Mouse (Mus musculus) heart, adult 8-10 months (tissue): ENCODE measurements around the gene F7. TPM values are rescaled to one million over a fixed set of nuclear protein-coding genes. Genes with fewer than 3 reads are reported as not detected.
A peak's percentile ranks its signal among the peaks of the same experiment; 100 is the strongest.

Source experiments
- DNase-seq: peaks from one replicate; pipeline ENCODE4 v3.0.0; 2022; ENCODE audit warnings: low spot score
- total RNA-seq, 4 experiments: library from RNA; stranded (reverse); gene quantifications; 2 replicates each; pipeline ENCODE4 v1.2.4; 2022

The F7 gene
- 1 to 10 TPM in 1 of 4 experiments, under 1 TPM in 2, not detected in 1; 0.22 to 2.2 (median 0.31) TPM for total RNA-seq

DNA sequence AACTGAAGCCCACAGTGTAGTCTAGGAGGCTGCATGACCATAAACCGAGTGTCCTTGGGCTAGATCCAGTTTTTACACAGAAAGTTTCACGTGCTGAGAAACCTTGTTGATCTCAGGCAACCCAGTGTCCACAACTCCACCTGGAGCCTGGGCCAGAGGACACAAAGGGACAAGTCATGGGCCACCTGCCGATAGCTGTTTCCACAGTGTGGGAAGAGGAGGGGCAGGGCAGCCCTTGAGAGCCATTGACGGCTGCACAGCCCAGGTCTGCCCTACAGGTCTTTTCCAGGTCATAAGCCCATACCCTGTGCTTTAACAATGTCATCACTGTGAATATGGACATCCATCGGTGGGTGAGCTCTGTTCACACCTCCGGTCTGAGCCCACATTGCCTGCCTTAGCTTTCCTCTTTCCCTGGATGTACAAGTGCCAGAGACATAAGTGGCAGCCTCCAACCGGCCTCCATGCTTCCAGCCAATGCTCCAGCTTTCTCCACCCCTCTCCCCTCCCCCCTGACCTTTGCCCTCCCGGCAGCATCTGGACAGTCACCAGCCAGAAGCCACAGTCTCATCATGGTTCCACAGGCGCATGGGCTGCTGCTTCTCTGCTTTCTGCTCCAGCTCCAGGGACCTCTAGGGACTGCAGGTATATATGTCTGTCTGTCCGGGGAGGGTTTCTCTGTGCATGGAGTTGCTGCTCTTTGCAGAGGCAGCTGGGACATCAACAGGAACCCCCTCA is at the start of gene F7:
Gene F7 (plus strand): TSS at position 548 of the 738 bp plus-strand sequence.
- no peak for DNase-seq

DNA sequence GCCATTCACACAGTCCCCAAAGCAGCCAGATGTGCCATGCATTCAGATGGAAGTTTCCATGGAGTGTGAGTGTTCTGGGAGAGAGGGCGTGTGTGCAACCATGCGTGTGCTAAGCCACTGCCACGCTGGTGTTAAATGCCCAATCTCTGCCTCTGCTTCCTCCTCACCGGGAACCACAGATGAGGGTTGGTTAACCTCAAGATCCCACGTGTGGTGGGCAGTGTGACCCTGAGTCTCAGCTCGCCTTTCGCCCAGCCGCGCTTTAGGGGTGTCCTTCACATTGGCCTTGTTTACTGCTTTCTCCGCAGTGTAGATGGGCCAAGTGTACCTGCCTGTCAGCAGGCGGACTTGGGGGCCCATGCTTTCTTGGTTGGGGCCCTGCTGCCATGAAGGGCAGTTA is 49.5 kb upstream of the F7 start:
- no peak for DNase-seq

DNA sequence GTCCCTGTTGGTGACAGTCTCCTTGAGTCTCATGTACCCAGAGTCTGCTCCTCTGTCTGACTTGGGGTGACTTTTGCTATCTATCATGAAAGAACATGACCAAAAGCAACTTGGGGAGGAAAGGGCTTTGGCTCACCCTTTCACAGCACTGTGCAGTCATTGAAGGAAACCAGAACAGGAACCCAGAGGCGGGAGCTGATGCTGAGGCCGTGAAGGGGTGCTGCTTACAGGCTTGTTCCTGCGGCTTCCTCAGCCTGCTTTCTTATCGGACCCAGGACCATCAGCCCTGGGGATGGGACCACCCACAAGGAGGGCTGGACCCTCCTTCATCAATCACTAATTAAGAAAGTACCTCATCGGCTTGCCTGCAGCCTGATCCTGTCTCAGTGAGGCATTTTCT is 49.1 kb upstream of the F7 start:
- no peak for DNase-seq

DNA sequence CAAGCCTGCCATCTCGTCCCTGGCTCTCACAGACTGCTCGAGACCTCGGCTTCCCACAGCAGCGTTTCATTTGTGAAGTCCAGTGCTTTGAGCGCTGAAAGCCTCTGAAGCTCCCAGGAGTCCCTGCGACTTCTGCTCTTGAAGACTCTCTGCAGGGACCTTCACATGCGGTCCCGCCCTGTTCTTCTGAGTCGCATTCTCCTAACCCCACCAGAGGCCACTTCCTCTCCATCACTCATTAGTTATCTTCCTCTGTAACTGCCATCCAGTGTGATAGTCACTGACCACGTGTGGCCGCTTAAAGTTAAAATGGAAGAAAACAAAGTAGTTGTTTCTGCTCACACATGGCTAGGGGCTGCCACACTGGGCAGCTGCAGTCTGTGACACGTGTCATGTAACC is 48.5 kb upstream of the F7 start:
- no peak for DNase-seq

DNA sequence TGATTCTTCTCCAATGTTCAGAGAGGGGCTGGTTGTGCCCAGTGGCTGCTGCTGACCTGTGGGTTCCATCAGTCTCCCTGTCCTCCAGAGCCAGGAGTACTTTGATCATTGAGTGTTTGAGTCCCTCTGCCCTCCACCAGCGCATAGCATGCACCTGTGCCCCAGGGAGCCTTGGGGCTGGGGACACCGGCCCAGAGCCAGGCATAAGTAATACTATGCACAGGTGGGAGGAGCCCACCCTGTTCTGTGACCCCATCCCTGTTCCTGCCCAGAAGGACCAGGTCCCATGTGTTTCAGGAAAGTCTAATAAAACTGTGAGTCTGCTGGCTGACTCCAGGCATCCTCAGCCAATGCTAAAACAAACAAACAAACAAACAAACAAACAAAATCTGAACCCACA is 47.5 kb upstream of the F7 start:
- DNase-seq: no peak

DNA sequence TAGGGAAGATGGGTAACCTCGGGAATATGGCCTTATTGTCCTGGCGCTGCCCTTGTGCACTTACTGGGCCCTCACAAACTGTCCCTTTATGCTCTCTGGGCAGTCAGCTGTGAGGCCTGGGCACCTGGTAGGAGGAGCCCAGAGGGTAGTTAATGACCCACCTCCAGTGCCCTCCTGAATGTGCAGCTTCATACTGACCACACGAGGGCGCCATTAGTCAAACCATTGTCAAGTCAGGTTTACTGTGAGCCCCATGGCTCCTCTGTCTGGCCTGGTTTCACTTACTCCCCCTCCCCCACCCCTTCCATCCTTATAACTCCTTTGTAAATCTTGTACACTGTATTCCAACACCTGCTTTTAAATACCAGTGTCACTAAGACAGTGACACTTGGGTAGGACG is 47.1 kb upstream of the F7 start:
- DNase-seq: peak; percentile 31

DNA sequence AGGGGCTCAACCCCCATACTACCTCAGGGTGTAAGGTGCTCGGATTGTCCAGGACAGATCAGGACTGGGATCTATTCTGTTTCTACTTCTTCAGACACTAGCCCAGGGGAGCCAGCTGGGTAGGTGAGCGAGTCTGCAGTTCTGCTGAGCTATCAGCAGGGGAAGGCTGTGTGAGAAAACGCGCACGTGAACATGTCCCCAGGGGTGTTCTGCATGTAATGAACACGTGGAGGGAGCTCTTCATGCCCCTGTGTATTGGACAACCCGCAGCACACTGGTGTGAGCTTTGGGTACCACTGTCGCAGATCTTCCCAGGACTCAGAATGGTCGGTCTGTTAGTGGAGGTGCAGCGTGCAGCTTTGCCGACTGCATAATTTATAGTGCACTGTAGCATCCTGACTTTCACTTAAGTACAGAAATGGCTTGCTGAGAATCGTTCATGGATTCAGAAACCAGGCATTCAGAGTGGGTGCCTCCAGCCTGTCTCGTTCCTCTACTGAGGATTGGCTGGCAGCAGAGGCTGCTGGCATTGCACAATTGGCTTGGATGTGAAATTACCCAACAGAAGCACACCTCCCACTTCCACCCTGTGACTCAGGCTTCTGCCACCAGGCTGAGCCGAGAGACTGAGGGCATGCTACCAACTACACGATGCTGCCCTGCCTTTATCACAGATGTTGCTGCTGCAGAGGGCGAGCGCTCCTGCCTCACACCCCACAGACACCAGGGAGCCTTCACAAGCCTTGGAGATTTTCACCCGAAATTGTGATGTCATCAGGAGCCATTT is 42.0 kb upstream of the F7 start:
- no peak for DNase-seq

DNA sequence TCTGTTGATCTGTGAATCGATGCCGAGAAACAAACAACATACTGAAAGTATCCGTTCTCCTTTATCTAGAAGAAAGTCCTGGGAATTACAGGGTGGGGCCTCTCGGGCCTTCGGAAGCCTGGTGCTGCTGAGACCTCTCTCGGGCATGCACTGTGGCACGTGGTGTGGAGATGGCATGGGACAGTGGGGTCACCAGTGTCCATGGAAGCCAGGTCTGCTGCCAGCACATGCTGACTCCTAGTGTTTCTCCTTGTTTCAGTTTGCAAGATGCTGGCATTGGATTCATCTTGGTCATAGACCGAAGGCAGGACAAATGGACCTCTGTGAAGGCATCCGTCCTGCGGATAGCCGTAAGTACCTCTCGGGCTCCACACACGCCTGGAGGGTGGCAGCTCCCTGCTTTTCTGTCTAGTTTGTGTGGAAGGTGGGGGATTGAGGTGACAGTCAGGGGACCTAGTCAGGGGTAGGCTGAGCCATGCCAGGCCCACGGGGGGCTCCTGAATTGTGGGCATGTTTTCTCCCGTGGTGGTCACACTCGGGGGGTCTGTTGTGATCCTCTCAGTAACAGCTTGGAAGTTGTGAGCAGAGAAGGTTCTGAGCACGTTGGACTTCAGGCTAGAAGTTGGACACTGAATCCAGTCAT is 41.1 kb upstream of the F7 start:
- DNase-seq: no peak

DNA sequence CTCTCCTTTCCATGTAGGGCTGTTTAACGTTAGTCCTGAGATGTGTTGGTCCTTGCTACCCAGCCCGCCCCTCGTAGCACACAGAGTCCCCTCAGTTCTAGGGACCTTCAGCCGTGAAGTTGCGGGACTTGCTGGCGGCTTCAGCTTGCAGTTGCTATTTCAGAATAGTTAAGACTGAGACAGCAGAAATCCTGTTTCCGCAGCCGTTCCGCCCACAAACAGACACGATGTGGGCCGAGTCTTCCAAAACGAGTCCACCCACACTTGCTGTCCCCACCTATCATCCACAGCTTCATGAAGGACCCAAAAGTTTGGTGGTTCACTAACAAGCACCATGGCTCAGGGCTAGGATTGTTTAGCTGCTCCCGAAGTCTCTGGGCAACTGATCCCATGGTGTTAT is 40.6 kb upstream of the F7 start:
- no peak for DNase-seq

DNA sequence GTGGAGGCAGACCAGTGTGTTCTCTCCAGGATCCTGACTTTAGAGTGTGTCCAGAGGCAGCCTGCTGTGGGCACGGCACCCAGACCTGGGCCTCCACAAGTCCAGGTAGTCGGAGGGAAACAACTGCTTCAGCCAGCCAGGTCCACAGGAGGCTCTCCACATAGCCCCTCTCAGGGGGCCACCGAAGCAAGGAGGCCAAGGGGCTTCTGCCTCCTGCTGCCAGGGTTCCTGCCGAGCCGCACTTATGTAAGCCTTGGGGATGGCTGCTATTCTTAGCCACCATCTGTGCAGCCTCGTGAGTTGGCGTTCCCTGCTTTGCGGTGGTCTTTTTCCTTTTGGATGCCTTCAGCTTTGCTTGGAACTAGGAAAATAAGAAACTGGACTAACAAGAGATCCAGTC is 38.3 kb upstream of the F7 start:
- no peak for DNase-seq

DNA sequence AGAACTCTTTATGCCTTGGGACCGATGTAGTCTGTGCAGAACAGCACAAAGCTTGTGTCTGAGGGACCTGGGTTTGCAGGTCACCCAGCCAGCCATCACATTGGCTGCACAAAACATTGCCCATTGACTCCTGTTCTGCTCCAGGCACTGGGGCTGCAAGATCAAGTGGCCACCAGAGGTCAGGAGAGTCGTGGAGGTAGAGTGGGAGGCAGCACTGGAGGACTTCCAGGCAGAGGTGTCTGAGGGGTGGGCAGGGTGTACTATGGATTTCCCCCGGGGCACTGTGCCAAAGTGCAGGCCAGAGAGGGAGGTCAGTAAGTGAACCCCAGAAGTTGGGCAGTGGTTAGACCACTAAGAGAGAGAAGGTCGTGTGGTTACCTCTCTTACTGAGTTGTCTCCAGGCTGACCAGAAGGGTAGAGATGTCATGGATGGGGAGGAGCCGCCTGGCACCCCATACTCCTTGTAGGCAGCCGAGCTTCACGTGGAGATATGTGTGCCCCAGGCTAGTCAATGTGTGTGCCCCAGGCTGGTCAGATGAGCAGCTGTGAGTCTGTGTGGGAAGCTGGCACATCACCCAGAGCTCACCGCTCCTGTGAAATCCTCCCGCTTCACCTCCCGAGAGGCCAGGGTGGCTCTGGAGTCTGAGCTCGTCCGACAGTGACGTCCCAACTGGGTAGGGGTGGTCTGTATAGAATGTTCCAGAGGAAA is 37.0 kb upstream of the F7 start:
- no peak for DNase-seq

DNA sequence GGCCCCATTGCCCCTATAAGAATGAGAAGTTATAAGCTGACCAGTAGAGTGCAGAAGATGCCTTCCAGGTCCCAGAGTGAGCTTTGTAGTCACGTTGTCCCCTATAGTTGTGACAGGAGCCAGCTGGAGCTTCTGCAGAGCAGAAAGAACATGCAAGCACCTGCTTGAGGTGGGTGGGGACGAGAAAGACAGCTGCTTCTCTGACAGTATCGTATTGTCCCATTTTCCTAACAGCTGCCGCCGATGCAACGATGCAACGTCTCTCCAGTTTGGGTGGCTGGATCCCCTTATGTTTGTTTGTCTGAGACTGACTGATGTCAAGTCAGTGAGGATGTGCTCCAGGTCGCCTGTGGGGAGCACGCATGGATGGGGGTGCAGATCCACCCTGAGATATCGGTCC is 34.4 kb upstream of the F7 start:
- no peak for DNase-seq

DNA sequence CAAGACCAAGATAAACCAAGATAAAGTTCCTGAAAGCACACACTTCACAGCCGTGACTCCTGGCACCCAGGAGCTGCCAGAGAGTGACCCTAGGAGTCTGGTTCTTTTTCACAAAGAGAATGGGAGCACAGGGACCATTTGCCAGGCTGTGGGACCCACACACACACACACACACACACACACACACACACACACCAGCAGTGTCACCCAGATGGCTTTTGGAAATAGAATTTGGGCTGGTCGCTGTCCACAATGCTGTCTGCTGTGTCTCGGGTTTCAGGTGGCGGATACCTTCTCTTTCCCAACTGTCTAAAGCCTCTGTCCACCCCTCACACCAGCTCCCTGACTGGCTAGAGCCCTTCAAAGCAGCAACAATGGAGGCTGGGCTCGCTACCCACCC is 31.4 kb upstream of the F7 start:
- DNase-seq: no peak

DNA sequence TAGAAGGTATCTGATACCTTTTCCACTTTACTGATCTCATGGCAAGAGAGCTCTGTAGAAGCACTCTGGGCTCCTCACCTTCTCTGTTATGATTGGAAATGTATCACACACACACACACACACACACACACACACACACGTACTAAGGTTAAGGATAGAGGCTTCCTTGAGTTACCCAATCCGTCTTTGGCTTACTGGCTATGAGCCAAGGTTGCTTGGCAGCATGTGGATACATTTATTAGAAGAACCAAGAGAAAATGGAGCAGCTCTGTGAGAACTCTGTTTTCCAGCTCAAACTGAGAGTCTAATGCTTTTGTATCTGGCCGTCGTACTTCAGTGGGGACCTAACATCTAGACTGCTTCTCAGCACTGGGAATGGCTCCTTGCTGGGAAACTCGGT is 30.4 kb upstream of the F7 start:
- DNase-seq: no peak

DNA sequence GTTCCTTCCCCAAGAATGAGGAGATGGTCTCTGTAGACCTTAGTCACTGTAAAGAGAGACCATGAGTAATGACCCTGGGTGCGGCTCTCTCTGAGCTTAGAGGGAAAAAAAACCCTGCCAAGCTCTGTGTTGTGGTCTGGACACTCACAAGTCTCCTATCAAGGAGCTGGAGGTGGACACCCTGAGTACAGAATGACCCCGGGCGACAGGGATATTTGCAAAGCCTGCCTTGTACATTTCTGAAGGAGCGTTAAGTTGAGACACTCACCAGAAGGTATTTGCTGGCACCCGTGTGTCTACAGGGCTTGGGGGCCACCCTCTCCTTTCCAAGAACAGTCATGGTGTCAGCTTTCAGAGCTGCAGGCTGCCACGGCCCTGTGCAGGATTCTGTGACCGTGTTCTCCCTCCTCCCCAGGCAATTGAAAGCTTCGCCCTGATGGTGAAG is 29.0 kb upstream of the F7 start:
- no peak for DNase-seq

DNA sequence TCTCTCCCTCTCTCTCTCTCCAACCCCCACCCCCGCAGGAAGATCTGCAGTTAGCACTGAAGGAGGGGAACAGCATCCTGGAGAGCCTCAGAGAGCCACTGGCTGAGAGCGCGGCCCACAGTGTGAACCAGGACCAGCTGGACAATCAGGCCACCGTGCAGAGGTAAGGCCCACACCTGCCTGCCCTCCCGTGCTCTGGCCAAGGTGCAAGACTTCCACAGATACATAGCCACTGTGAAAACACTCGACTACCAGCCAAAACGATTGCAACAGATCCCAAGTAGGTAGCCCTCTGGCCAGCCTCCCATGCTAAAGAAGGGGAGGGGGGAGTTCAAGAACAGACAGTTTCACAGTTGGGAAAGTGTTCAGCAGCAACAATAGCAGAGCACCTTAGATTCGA is 27.5 kb upstream of the F7 start:
- no peak for DNase-seq

DNA sequence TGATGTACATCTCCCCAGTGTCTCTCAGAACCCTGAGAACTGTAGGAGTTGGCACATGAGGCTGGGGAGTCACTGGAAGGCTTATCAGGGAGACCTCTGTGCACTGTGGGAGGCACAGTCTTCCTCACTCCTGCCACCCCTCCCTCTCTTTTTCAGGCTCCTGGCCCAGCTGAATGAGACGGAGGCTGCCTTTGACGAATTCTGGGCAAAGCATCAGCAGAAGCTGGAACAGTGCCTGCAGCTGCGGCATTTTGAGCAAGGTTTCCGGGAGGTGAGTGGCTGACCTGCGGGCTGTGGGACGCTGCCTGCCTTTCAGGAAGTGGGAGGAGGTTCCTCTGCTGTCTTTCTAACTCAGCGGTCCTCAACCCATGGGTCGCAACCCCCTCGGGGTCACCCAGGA is 26.0 kb upstream of the F7 start:
- no peak for DNase-seq

DNA sequence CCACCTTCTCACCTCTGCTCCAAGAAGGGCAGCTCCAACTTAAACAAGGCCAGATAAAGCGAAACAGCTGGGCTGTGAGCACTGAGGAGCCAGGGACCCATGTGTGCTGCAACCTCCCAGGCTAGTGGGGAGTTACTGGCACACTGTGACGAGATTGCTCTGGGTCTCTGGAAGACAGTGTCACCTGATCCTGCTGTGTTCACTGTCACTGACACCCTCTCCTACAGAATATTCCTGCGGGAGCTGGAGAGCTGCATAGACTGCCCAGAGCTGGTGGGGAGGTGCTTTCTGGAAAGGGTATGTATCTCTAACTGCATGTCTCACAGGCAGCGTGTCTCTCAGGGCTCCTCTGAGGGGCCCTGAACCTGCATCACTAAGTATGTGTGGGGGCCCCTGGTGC is 18.4 kb upstream of the F7 start:
- DNase-seq: no peak

DNA sequence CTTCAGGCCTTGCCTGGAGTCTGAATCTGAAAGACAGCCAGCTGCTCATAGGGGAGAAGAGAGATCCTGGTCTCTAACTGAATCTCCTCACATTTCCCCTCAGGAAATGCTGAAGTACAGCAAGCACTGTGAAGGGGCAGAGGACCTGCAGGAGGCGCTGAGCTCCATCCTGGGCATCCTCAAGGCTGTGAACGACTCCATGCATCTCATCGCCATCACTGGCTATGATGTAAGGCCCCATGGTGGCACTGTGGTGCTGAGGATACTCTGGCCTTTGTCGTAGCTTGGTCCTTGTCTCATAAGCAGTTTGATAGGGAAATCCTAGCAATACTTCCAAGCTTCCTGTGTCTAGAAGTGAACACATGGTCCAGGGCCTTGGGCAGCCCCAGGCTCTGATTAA is 15.5 kb upstream of the F7 start:
- DNase-seq: no peak

DNA sequence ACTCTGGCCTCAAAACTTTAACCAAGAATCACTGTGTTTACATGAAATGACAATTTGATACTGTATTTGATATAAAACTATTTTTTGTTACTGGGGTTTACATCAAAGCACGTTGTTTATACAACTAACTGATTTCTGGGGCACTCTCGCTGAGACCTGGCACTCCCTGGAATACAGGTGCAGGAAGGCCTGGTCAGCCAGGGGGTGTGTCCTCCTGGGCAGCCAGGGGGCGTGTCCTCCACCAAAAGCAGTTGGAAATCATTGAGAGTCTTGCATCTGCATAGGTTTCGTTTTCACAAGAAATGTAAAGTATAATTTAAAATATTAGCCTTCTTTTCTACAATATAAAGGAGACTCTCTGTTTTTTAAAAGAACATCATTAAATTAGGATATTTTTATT is 6.3 kb upstream of the F7 start:
- DNase-seq: no peak

DNA sequence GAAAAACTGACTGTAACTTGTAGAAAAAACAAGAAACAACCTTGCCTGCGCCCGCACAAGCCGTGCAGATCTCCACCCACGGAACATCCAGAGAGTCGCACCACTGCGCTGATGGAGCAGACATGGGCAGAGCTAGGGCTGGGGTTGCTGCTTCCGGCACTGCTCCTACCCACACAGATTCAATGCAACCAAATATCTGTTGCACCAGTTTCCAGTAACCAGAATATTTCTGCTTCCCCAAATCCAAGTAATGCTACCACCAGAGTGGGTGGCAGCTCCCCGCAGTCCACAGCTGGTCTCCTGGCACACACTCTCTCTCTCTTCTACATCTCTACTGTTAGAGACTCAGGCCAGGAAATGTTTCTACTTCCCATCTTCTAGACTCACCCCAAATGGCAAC is 4.0 kb upstream of the F7 start:
- DNase-seq: no peak

DNA sequence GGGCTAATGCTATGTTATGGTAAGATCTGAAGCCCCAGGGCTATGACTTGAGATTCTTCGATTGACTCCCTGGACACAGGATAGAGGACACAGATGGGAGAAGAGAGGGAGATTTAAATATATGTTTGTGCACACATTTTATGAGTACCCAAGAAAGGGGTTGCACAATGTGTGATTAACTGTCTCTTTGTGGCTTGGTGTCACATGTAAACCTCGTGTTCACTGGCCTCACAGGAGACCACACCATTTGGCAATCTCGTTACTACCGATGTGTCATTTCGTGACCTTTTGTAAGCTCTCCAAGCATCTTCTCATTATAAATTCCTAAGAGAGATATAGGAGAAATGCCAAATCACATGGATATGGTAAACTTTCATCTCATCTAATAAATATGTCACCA is 1.8 kb downstream of the F7 start:
- DNase-seq: no peak
